Mouse (Mus musculus) embryonic fibroblast, embryonic 13.5 days (primary cell): ENCODE measurements around the gene Wdr75. TPM values are rescaled to one million over a fixed set of nuclear protein-coding genes. Genes with fewer than 3 reads are reported as not detected.

Experiments used
- H3K27ac ChIP-seq: 2 replicates; pipeline ENCODE4 v1.5.1; 2012; ENCODE audit warnings: low read length, control low read depth, inconsistent platforms; ENCODE audit not compliant: insufficient read depth
- H3K4me1 ChIP-seq: 2 replicates; pipeline ENCODE4 v1.6.1; 2011; ENCODE audit warnings: low read length; ENCODE audit not compliant: control insufficient read depth, insufficient read depth
- H3K4me3 ChIP-seq: 2 replicates; pipeline ENCODE4 v1.5.1; 2011; ENCODE audit warnings: mild to moderate bottlenecking, control low read depth, low read length; ENCODE audit not compliant: insufficient read depth
- CTCF ChIP-seq: IDR thresholded peaks from 2 replicates; pipeline ENCODE4 v1.5.1; 2011; ENCODE audit warnings: mild to moderate bottlenecking, control low read depth, low read length, moderate library complexity, borderline replicate concordance; ENCODE audit not compliant: insufficient read depth
- POLR2A ChIP-seq: IDR thresholded peaks from 2 replicates; pipeline ENCODE4 v1.6.1; 2011; ENCODE audit warnings: low read depth, mild to moderate bottlenecking, control low read depth, low read length, moderate library complexity
- polyA plus RNA-seq: library from polyadenylated mRNA; stranded (reverse); fragments of >200 nt; gene quantifications from 2 replicates; pipeline ENCODE4 v1.2.4, GENCODE M21; 2011; ENCODE audit warnings: low read depth; ENCODE audit not compliant: missing spikeins, insufficient read length

The Wdr75 gene
- polyA plus RNA-seq, 1 experiment, result 146 TPM

- peaks cover 13% of the 10 kb centered on the region for H3K4me1 ChIP-seq
- TF ChIP-seq POLR2A (no peak), CTCF (no peak)
- H3K27ac ChIP-seq, result peak overlapping the region; percentile 84
- H3K4me3 ChIP-seq, result no peak overlapping the region
Measured at GRCm38 (mm10) chr1:45835362-45836063, 40.5 kb downstream of the Wdr75 start.

- Histone ChIP-seq H3K4me1 (peaks cover 14% of the 10 kb centered on the region), H3K4me3 (no peak overlapping the region), H3K27ac (no peak overlapping the region; the same call in 1 of the 2 replicates)
- TF ChIP-seq POLR2A (no peak), CTCF (no peak)
Measured at GRCm38 (mm10) chr1:45837736-45838135, 42.8 kb downstream of the Wdr75 start.

- H3K27ac ChIP-seq, result peak overlapping the region; percentile 72
- TF ChIP-seq CTCF, result no peak
- no peak for TF ChIP-seq POLR2A
- H3K4me3 ChIP-seq, result no peak overlapping the region
- H3K4me1 ChIP-seq, result peaks cover 14% of the 10 kb centered on the region
Measured at GRCm38 (mm10) chr1:45838271-45838670, 43.3 kb downstream of the Wdr75 start.

- H3K27ac ChIP-seq, result no peak overlapping the region
- no peak for TF ChIP-seq POLR2A
- TF ChIP-seq CTCF, result no peak
- no peak overlapping the region for H3K4me3 ChIP-seq
- peaks cover 2% of the 10 kb centered on the region; the same call in 1 of the 2 replicates for H3K4me1 ChIP-seq
Measured at GRCm38 (mm10) chr1:45845466-45845865, 50.5 kb downstream of the Wdr75 start.

- no peak for TF ChIP-seq POLR2A
- no peak for TF ChIP-seq CTCF
- no peak overlapping the region for H3K4me3 ChIP-seq
- H3K4me1 ChIP-seq, result peaks cover 4% of the 10 kb centered on the region
- H3K27ac ChIP-seq, result no peak overlapping the region
Measured at GRCm38 (mm10) chr1:45858038-45858437, 63.1 kb downstream of the Wdr75 start.

- H3K27ac ChIP-seq, result peak overlapping the region; percentile 57
- H3K4me1 ChIP-seq, result peaks cover 13% of the 10 kb centered on the region
- H3K4me3 ChIP-seq, result no peak overlapping the region
- TF ChIP-seq POLR2A, result no peak
- no peak for TF ChIP-seq CTCF
Measured at GRCm38 (mm10) chr1:45860349-45860748, 65.4 kb downstream of the Wdr75 start.

GRCm38 (mm10) chr1:45861162-45861561 is 66.2 kb downstream of the Wdr75 start:
- H3K4me3 ChIP-seq, result no peak overlapping the region
- H3K4me1 ChIP-seq, result peaks cover 14% of the 10 kb centered on the region
- TF ChIP-seq CTCF, result no peak
- no peak for TF ChIP-seq POLR2A
- no peak overlapping the region for H3K27ac ChIP-seq

- Histone ChIP-seq H3K27ac (peak overlapping the region; percentile 76), H3K4me3 (no peak overlapping the region), H3K4me1 (peaks cover 14% of the 10 kb centered on the region)
- TF ChIP-seq CTCF (no peak), POLR2A (no peak)
Measured at GRCm38 (mm10) chr1:45863641-45864040, 68.7 kb downstream of the Wdr75 start.

GRCm38 (mm10) chr1:45864564-45865014 is 69.6 kb downstream of the Wdr75 start:
- peaks cover 12% of the 10 kb centered on the region for H3K4me1 ChIP-seq
- TF ChIP-seq CTCF, result no peak
- no peak; the same call in 1 of the 2 replicates for TF ChIP-seq POLR2A
- peak overlapping the region; percentile 76 for H3K27ac ChIP-seq
- H3K4me3 ChIP-seq, result no peak overlapping the region

- Histone ChIP-seq H3K4me1 (peaks cover 10% of the 10 kb centered on the region), H3K4me3 (no peak overlapping the region), H3K27ac (peak overlapping the region; percentile 89)
- TF ChIP-seq POLR2A (no peak), CTCF (no peak)
Measured at GRCm38 (mm10) chr1:45865316-45865715, 70.3 kb downstream of the Wdr75 start.
